Mouse (Mus musculus) CD4-positive, CD25-positive, alpha-beta regulatory T cell, adult 4 months (primary cell): ENCODE results near the gene Trip4. TPM values are rescaled to one million over a fixed set of nuclear protein-coding genes. Genes with fewer than 3 reads are reported as not detected.

ENCODE experiments used
- ATAC-seq: one replicate; pipeline ENCODE4 v1.8.0; 2017
- polyA plus RNA-seq, 2 experiments: library from polyadenylated mRNA; unstranded; fragments of 100-300 nt; shearing (Covaris generic); gene quantifications; one replicate each; pipeline ENCODE4 v1.2.1; 2017

The Trip4 gene
- polyA plus RNA-seq, 2 experiments from 2014 or later: 39.7 to 54.7 TPM

GRCm38 (mm10) chr9:65833640-65834039 lies 75.0 kb downstream of the Trip4 start:
- no peak for ATAC-seq

DNA sequence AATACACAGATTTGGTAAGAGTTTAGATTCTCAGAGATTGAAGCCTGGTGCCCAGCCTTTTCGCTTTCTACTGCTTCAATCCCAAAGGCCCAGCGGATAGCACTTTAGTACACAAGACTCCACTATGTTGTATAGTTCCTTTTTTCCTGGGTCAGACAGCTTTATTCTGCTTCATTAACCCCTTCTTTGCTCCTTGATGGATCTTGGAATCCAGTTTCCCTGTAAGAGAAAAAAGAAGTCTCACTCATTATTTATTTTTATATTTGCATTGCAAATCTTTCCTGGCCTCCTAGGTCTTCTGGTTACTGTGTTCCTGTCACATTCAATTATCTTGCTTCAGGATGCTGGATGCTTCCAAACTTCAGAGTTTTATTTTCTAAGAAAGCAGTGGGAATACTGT lies 75.4 kb downstream of the Trip4 start:
- ATAC-seq: no peak

DNA sequence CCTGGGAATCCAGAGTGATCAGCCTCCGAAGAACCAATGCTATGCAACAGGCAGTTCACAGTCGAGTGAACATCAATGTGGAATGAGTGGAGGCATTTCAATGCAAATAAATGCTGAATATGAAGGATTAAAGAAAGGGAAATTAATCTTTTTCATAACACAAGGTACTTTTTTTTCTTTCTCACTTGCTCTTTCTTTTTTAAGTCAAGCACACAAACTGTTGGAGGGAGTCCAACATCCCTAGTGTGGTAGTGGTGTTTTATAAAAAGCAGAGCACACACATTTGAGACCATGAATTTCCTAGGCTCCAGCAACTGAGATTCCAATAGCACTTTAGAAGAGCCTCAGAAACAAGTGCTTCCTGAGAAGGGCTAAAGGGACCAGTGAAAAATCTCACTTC lies 76.6 kb downstream of the Trip4 start:
- ATAC-seq: no peak

- no peak for ATAC-seq
These were observed 77.4 kb downstream of the Trip4 start for GRCm38 (mm10) chr9:65831164-65831563.

DNA sequence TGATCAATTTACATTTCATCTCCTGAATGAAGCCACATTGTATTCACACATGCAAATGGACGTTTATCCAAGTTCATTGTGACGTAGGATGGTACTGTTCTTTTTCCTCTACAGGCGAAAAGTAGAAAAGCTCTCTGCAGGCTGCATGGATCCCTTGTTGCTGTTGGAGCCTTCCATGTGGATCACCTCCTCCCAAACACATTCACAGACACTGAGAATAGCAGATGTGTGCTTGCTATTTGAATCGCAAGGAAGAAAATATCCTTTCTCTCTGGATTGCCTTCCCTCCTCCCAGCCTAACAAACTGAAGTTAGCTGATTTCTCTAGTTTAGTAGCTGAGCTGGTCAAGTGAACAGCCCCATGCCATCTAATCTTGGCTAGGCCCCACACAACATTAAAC lies 78.3 kb downstream of the Trip4 start:
- ATAC-seq: no peak

DNA sequence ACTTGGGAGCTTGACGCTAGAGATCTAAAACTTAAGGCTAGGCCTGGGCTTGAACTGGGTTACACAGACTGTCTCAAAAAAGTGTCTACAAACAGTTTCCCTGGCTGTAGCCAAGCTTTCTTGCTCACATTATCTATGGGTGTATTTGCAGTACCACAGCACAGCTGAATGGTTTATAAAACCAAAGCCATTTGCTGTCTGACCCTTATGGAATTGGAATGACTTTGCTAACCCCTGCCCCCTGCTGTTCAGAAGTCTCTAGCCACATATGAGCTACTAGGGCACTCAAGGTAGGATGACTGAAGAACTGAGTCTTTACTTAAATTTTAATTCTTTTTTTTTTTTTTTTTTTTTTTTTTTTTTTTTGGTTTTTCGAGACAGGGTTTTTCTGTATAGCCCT lies 79.2 kb downstream of the Trip4 start:
- peak; percentile 43 for ATAC-seq

GRCm38 (mm10) chr9:65828511-65828910 lies 80.1 kb downstream of the Trip4 start:
- ATAC-seq: peak; percentile 19

GRCm38 (mm10) chr9:65828016-65828403 lies 80.6 kb downstream of the Trip4 start:
- no peak for ATAC-seq

- ATAC-seq: peak; percentile 64
These were observed 81.1 kb downstream of the Trip4 start, which contains the start of gene Zfp609 for GRCm38 (mm10) chr9:65827344-65828015. Zfp609 (minus strand) TSS chr9:65827564.

DNA sequence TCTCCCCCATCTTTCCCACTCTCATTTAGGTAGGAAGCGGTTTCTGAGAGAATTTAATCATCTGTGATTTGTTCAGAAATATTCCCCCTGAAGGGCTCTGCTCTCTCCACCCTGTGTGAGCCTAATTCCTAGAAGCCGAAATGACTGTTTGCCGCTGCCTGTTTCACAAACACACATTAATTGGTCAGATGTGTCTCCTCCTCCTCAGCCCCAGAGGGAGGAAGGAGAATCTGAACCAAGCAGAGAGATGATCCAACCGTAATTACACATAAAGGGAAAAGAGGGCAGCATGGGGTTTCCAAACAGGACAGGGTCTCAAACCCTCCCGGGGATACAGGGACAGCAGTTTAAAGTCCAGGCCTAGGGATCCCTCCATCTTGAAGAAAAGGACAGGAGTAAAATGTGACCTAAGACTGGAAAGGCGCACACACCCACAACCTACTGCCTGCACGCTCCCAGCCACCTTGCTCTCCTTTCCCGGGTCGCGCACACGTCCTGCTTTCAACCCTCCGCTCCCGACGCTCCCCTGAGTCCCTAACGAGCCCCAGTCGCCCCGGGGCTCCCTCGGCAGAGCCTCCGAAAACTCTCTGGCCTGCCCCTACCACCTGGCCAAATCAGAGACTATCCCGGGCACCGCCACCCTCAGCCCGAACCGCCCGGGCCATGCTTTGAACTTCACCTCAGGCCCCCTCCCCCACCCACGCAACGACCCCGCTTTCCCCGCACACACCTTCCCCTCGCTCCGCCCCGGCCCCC lies 81.8 kb downstream of the Trip4 start:
- peak; percentile 29 for ATAC-seq

- peak; percentile 15 for ATAC-seq
These were observed 82.4 kb downstream of the Trip4 start for GRCm38 (mm10) chr9:65826226-65826587.

- ATAC-seq: no peak
These were observed 84.7 kb downstream of the Trip4 start for GRCm38 (mm10) chr9:65823716-65824462.

- ATAC-seq: no peak
These were observed 86.6 kb downstream of the Trip4 start for GRCm38 (mm10) chr9:65822011-65822410.

GRCm38 (mm10) chr9:65820301-65820700 lies 88.3 kb downstream of the Trip4 start:
- ATAC-seq: no peak

- no peak for ATAC-seq
These were observed 90.2 kb downstream of the Trip4 start for GRCm38 (mm10) chr9:65818402-65818801.

DNA sequence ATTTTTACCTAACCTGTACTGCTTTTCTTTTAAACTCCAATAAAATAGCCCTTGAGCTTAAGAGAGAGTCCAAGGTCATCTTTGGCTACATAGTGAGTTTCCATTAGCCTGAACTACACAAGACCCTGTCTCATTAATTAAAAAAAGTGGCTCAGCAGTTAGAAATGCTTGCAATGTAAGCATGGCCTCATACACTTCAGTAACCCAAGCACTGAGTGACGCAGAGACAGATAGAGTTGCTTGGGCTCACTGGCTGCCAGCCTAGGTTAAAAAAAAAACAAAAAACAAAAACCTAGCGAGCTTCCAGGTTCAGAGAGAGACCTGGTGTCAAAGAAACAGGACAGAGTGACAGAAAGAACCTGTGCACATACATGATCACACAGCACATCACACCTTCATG lies 95.8 kb downstream of the Trip4 start:
- ATAC-seq: no peak

DNA sequence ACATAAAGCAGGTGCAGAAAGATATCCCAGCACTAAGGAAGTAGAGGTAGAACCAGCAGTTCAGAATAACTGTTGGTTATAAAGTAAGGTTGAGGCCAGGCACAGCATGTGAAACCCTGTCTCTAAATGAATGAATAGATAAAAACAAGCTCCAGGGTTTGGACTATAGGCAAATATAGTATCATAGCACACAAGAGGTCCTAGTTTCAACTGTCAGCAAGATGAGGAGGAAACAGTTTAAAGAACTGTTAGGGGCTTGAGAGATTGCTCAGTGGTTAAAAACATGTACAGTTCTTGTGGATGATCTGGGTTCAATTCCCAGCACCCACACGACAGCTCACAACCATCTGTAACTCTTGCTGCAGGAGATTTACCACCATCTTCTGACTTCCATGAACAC lies 96.8 kb downstream of the Trip4 start:
- ATAC-seq: no peak

GRCm38 (mm10) chr9:65807818-65808217 lies 100.8 kb downstream of the Trip4 start:
- no peak for ATAC-seq

DNA sequence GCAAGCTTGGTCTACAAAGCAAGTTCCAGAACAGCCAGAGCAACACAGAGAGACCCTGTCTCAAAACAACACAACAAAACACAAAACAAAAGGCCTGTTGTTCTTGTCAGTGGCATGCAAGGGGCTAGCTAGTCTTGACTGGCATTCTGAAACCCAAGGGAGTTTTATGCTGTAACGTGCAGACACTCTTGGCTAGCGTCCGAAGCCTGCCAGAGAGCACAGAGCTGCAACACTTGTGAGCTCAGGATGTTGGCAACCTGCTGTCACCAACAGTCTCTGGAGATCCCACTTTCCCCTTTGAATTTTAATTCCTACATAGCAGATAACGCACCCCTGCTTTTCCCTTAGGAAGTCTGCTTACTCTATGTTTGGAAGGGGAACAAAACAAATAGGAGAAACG lies 101.3 kb downstream of the Trip4 start:
- ATAC-seq: no peak

DNA sequence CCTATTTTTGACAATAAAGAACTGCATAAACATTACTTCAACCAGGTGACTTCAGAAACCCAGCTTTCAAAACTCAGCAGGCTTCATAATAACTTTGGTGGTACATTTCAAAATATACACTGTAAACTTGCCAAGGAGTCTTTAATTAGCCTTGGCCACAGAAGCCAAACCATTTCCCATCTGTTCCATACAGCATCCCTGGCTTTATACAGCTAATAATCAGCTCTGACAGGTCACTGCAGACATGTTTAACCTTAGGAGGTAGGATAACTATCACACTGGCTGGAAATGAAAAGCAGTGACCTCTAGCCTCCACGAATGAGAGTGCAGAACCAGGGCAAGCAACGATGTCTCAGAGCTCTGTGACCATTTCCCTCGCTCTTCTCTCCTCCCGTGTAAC lies 108.8 kb downstream of the Trip4 start:
- no peak for ATAC-seq

- ATAC-seq: no peak
These were observed 112.9 kb downstream of the Trip4 start for GRCm38 (mm10) chr9:65795651-65796050.

DNA sequence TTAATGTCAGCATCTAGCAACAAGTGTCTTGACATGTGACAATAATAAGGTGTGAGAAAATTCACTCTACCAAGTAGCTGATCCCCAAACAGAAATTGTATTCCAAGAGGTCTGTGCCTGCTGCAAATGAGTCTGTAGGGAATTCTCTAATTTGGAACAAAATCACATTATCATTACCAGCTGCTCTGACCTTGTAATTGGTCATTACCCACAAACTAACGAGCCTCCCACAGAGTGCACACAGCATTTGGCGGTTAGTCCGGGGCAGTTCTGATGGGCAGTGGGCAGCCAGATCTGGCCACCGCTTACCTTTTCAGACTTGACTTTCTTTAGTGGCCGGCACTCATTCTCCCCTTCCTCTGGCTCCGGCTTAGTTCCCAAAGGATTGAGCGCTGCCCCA lies 114.3 kb downstream of the Trip4 start:
- ATAC-seq: no peak

GRCm38 (mm10) chr9:65793506-65793905 lies 115.1 kb downstream of the Trip4 start:
- no peak for ATAC-seq

- no peak for ATAC-seq
These were observed 115.5 kb downstream of the Trip4 start for GRCm38 (mm10) chr9:65793086-65793485.
